Mouse (Mus musculus) heart, adult 2 months (tissue): ENCODE measurements around the gene Rpl6. TPM values are rescaled to one million over a fixed set of nuclear protein-coding genes. Genes with fewer than 3 reads are reported as not detected.

Source experiments
- DNase-seq, 2 experiments: peaks; one replicate each; pipeline ENCODE4 v3.0.0; 2021
- H3K27ac ChIP-seq: fragments of 200-600 bp; 2 replicates; pipeline ENCODE4 v1.8.1; 2022
- H3K27me3 ChIP-seq: fragments of 200-500 bp; 2 replicates; pipeline ENCODE4 v1.6.1; 2012; ENCODE audit warnings: mild to moderate bottlenecking, low read length, inconsistent platforms, mixed read lengths; ENCODE audit not compliant: control insufficient read depth, insufficient read depth
- H3K36me3 ChIP-seq: fragments of 200-500 bp; 2 replicates; pipeline ENCODE4 v1.6.1; 2012; ENCODE audit warnings: low read length, inconsistent platforms; ENCODE audit not compliant: control insufficient read depth, insufficient read depth
- H3K4me1 ChIP-seq: fragments of 200-500 bp; 2 replicates; pipeline ENCODE4 v1.6.1; 2011; ENCODE audit warnings: low read length; ENCODE audit not compliant: control insufficient read depth, insufficient read depth
- H3K4me3 ChIP-seq: fragments of 200-600 bp; 2 replicates; pipeline ENCODE4 v1.8.1; 2022
- H3K79me2 ChIP-seq: fragments of 200-500 bp; replicated peaks from 2 replicates; pipeline ENCODE4 v1.6.1; 2012; ENCODE audit warnings: mild to moderate bottlenecking, inconsistent platforms, low read length, moderate library complexity, mixed read lengths; ENCODE audit not compliant: control insufficient read depth, insufficient read depth
- H3K9ac ChIP-seq: fragments of 200-500 bp; 2 replicates; pipeline ENCODE4 v1.6.1; 2012; ENCODE audit warnings: low read depth, mild to moderate bottlenecking, control low read depth, inconsistent platforms, low read length, mixed read lengths
- CTCF ChIP-seq: fragments of 200-600 bp; IDR thresholded peaks from 2 replicates; pipeline ENCODE4 v1.8.1; 2022; ENCODE audit warnings: antibody characterized with exemption, mild to moderate bottlenecking, moderate library complexity
- EP300 ChIP-seq: fragments of 200-500 bp; IDR thresholded peaks from 2 replicates; pipeline ENCODE4 v1.6.1; 2011; ENCODE audit warnings: low read depth, low read length, control low read depth; ENCODE audit not compliant: insufficient read depth
- POLR2A ChIP-seq: fragments of 200-500 bp; IDR thresholded peaks from 2 replicates; pipeline ENCODE4 v1.6.1; 2011; ENCODE audit warnings: mild to moderate bottlenecking, low read depth, low read length, control low read depth; ENCODE audit not compliant: insufficient read depth
- WGBS: fragments of 180-500 bp; shearing (Covaris S2); methylation state at CpG from one replicate; pipeline ENCODE4 v1.1.7; 2018; 5-methylcytosine and 5-hydroxymethylcytosine counted together
- intact Hi-C: fragments of 180-260 bp; cut with DNase I; formaldehyde crosslinking; loops from one replicate; pipeline ENCODE4 v1.15.1; 2025
- polyA plus RNA-seq: library from polyadenylated mRNA; depleted of rRNA; stranded (reverse); fragments of >200 nt; gene quantifications from 2 replicates; pipeline ENCODE4 v1.2.3, GENCODE M21; 2012
- total RNA-seq, 2 experiments: library from RNA; stranded (reverse); gene quantifications; 2 replicates each; pipeline ENCODE4 v1.2.3; 2021

Rpl6 gene
- total and polyA plus RNA-seq, 3 experiments: 168 to 571 (median 482) TPM

GRCm38 (mm10) chr5:121190210-121190835, 14.0 kb upstream of the Rpl6 start:
- 23% methylated on average over 21 of the region's 21 CpGs for WGBS
- intact Hi-C loops: loop anchor here (2.0 kb wide), 1 partner anchor 14 kb away; the partner anchor contains the start of gene Rpl6
- peaks cover 9% of the 10 kb centered on the region for H3K36me3 ChIP-seq
- no peak for TF ChIP-seq CTCF
- no peak for TF ChIP-seq EP300
- TF ChIP-seq POLR2A: no peak
- no peak for DNase-seq
- peak overlapping the region; percentile 97 for H3K9ac ChIP-seq
- peaks cover 18% of the 10 kb centered on the region for H3K4me1 ChIP-seq
- H3K27me3 ChIP-seq: no peaks in the 10 kb centered on the region
- peaks cover 4% of the 10 kb centered on the region for H3K79me2 ChIP-seq
- H3K4me3 ChIP-seq: peak overlapping the region; percentile 96
- peak overlapping the region; percentile 97 for H3K27ac ChIP-seq

DNA sequence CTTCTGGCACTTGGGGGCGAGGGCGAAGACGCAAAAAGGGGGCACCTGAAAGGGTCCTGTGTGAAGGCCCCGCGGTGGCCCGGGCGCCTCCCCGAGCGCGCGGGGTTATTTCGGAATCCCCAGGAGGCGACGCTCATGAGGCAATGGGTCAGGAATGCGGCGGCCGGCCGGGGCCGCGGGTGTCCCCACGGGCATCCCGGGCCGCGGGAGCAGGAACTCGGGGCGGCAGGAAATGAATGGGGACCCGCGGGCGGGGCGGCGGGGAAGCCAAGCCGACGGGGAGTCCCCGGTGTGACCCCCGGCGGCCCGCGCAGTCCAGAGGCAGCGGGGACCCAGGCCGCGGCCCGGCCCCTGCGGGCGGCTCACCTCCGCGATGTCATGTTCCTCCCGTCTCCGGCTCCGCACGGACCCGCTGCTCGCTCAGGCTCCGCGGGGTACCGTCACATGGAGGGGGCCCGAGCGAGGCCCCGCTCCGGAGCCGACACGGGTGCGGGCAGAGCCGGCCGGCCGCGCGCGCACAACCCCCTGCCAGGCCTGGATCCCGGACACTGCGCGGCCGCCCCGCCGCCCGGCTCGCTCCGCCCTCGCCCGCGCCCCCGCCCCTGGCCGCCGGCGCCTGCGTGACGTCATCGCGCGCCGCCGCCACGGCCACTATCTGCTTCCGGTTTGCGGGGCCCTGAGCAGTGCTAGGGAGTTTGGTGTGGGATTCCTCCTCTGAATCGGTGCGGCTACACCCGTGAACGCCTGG, 13.3 kb upstream of the Rpl6 start, which contains the start of gene Ptpn11:
TSS of gene Ptpn11 (minus strand) at position 562 of the 748 bp plus-strand sequence.
- Histone ChIP-seq H3K36me3 (peaks cover 2% of the 10 kb centered on the region), H3K4me1 (peaks cover 12% of the 10 kb centered on the region), H3K4me3 (peak within 1 kb of the TSS; percentile 96), H3K27me3 (no peaks in the 10 kb centered on the region), H3K9ac (peak within 1 kb of the TSS; percentile 97), H3K79me2 (peaks cover 4% of the 10 kb centered on the region), H3K27ac (peak within 1 kb of the TSS; percentile 97)
- intact Hi-C loops: loop anchor here (2.0 kb wide), 1 partner anchor 14 kb away; the partner anchor contains the start of gene Rpl6
- DNase-seq: peak; percentile 89 to 91
- under 1% methylated on average over 91 of the region's 98 CpGs for WGBS
- TF ChIP-seq EP300: no peak
- TF ChIP-seq POLR2A: peak; percentile 93
- TF ChIP-seq CTCF: 0 out of 2 replicates have a peak, but pooled peaks have one; percentile 15

DNA sequence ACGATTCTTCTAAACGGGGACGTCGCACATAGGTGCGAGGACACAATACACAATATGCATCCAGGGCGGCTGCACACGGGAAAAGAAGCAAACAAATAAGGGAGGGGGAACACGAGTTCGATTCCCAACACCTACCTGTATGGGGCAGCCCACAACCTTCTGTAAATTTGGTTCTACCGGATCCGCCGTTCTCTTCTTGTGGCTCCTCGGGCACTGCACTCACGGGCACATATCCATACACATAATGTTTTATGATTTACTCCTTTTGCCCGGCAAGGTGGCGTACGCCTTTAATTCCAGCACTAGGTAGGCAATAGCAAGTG, 12.7 kb upstream of the Rpl6 start:
- H3K9ac ChIP-seq: peak overlapping the region; percentile 81
- DNase-seq: no peak
- intact Hi-C loops: loop anchor here (2.0 kb wide), 1 partner anchor 13 kb away; the partner anchor contains the start of gene Rpl6
- H3K27ac ChIP-seq: peak overlapping the region; percentile 97
- no peaks in the 10 kb centered on the region for H3K27me3 ChIP-seq
- H3K79me2 ChIP-seq: peaks cover 2% of the 10 kb centered on the region; the same call in 1 of the 2 replicates
- TF ChIP-seq POLR2A (no peak), CTCF (no peak), EP300 (no peak)
- WGBS: 8% methylated on average over 17 of the region's 17 CpGs
- H3K4me3 ChIP-seq: peak overlapping the region; percentile 96
- no peaks in the 10 kb centered on the region for H3K36me3 ChIP-seq
- peaks cover 8% of the 10 kb centered on the region for H3K4me1 ChIP-seq

DNA sequence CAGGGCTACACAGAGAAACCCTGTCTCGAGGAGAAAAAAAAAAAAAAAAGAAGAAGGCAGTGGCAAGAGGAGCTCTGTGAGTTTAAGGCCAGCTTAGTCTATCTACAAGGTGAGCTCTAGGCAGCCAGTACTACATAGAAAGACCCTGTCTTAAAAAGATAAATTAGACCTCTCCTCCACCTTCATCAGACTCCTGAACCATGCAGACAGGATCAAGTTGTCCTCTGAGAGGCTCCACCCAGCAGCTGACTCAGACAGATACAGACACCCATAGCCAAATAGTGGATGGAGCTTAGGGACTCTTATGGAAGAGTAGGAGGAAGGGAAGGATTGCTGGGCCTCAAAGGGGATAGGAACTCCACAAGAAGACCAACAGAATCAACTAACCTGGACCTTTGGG, 10.1 kb upstream of the Rpl6 start:
- intact Hi-C loops: no loop called here
- no peak for TF ChIP-seq CTCF
- TF ChIP-seq EP300: no peak
- TF ChIP-seq POLR2A: no peak
- WGBS: 31% methylated on average over 1 of the region's 1 CpGs

DNA sequence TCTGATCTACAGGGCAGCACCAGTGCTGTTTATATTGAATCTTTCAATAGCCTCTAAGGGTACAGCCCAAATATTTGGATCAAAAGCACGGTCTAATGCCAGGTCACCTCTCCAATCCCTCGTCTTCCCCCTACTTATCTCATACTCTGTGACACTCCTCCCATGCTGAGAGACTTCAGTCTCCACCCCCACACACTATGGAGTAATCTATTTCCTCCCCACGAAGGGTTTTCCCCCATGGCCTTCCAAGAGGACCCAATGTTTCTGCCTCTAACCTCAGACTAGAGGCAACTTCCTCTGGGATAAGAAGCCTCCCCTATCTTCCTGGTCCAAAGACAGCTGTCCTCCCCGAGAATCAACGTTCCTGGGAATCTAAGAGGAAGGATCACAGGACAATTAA, 7.5 kb upstream of the Rpl6 start:
- H3K4me1 ChIP-seq: no peaks in the 10 kb centered on the region; the same call in 1 of the 2 replicates
- no peak overlapping the region for H3K27ac ChIP-seq
- TF ChIP-seq CTCF (no peak), POLR2A (no peak), EP300 (no peak)
- H3K4me3 ChIP-seq: no peak overlapping the region
- H3K27me3 ChIP-seq: no peaks in the 10 kb centered on the region
- no peaks in the 10 kb centered on the region for H3K79me2 ChIP-seq
- no peak for DNase-seq
- no peaks in the 10 kb centered on the region for H3K36me3 ChIP-seq
- H3K9ac ChIP-seq: no peak overlapping the region
- intact Hi-C loops: no loop called here
- WGBS: 19% methylated on average over 5 of the region's 5 CpGs

More for the DNA sequence above, 10.1 kb upstream of the Rpl6 start:
- no peaks in the 10 kb centered on the region for H3K27me3 ChIP-seq
- peaks cover 2% of the 10 kb centered on the region; the same call in 1 of the 2 replicates for H3K79me2 ChIP-seq
- no peak overlapping the region for H3K4me3 ChIP-seq
- no peak for DNase-seq
- no peak overlapping the region for H3K9ac ChIP-seq
- peaks cover 5% of the 10 kb centered on the region for H3K4me1 ChIP-seq
- H3K27ac ChIP-seq: no peak overlapping the region
- no peaks in the 10 kb centered on the region for H3K36me3 ChIP-seq

DNA sequence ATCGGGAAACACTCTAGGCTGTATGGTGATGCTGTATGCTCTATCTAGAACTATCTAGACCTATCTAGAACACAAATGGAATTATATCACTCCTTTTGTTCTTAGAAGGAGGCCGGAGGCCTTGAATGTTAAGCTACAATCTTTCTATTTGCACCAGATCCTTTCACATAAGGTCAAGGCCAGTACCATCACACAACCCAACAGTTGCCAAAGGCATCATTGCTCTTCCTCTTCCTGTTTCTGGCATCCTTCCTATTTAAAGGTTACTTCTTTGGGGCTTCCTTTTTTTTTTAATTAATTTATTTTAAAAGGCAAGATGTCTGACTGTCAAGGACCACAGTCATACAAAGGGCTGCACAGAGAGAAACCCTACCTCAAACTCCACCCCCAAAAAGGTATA, 6.9 kb upstream of the Rpl6 start:
- no peaks in the 10 kb centered on the region for H3K27me3 ChIP-seq
- H3K9ac ChIP-seq: no peak overlapping the region
- DNase-seq: no peak
- H3K4me1 ChIP-seq: no peaks in the 10 kb centered on the region; the same call in 1 of the 2 replicates
- no peak overlapping the region for H3K4me3 ChIP-seq
- TF ChIP-seq POLR2A (no peak), EP300 (no peak), CTCF (no peak)
- 53% methylated on average over 2 of the region's 2 CpGs for WGBS
- H3K79me2 ChIP-seq: no peaks in the 10 kb centered on the region
- H3K27ac ChIP-seq: no peak overlapping the region
- intact Hi-C loops: no loop called here
- no peaks in the 10 kb centered on the region for H3K36me3 ChIP-seq
